Mouse (Mus musculus) lung, embryonic 14.5 days (tissue): ENCODE data around the gene Zfp213. TPM values are rescaled to one million over a fixed set of nuclear protein-coding genes. Genes with fewer than 3 reads are reported as not detected.
A peak's percentile ranks its signal among the peaks of the same experiment; 100 is the strongest.

Source experiments
- ATAC-seq: fragments of 200-750 bp; cut with Nextera tagmentation; 2 replicates; pipeline ENCODE4 v1.8.0; 2017; ENCODE audit warnings: mild to moderate bottlenecking, moderate TSS enrichment, moderate library complexity; ENCODE audit not compliant: insufficient read depth
- DNase-seq: peaks from one replicate; pipeline ENCODE4 v3.0.0-alpha.2; 2015
- H3K27ac ChIP-seq: fragments of 300-500 bp; sonication (generic); 2 replicates; pipeline ENCODE4 v1.5.1; 2014; ENCODE audit warnings: low read depth, mild to moderate bottlenecking, moderate library complexity
- H3K27me3 ChIP-seq: fragments of 300-500 bp; sonication (generic); 2 replicates; pipeline ENCODE4 v1.6.1; 2014; ENCODE audit warnings: low read length, control low read depth; ENCODE audit not compliant: insufficient read depth
- H3K36me3 ChIP-seq: fragments of 300-500 bp; sonication (generic); 2 replicates; pipeline ENCODE4 v1.6.1; 2014; ENCODE audit warnings: control low read depth; ENCODE audit not compliant: insufficient read depth
- H3K4me1 ChIP-seq: fragments of 300-500 bp; sonication (generic); 2 replicates; pipeline ENCODE4 v1.6.1; 2014; ENCODE audit warnings: antibody characterized with exemption, control low read depth; ENCODE audit not compliant: insufficient read depth
- H3K4me2 ChIP-seq: fragments of 300-500 bp; sonication (generic); 2 replicates; pipeline ENCODE4 v1.6.1; 2014; ENCODE audit warnings: mild to moderate bottlenecking
- H3K4me3 ChIP-seq: fragments of 300-500 bp; sonication (generic); 2 replicates; pipeline ENCODE4 v1.5.1; 2014; ENCODE audit warnings: low read depth, low read length
- H3K9ac ChIP-seq: fragments of 300-500 bp; sonication (generic); 2 replicates; pipeline ENCODE4 v1.6.1; 2014
- H3K9me3 ChIP-seq: fragments of 300-500 bp; sonication (generic); 2 replicates; pipeline ENCODE4 v1.6.1; 2016; ENCODE audit warnings: low read depth, low read length, control low read depth
- CTCF ChIP-seq: IDR thresholded peaks from 2 replicates; pipeline ENCODE4 v1.5.1; 2016; ENCODE audit warnings: antibody characterized with exemption, low read depth
- WGBS: fragments of 180-500 bp; shearing (Covaris S2); extraction: QIAGEN DNeasy Blood & Tissue Kit; methylation state at CpG from one replicate; pipeline ENCODE4 v1.1.7; 2014; 5-methylcytosine and 5-hydroxymethylcytosine counted together
- polyA plus RNA-seq: library from polyadenylated mRNA; unstranded; fragments of >200 nt; fragmentation: Nextera tagmentation; extraction: Ambion mirVana; gene quantifications from 2 replicates; pipeline ENCODE4 v1.2.1, GENCODE M21; 2014

The Zfp213 gene
- polyA plus RNA-seq, 1 experiment from 2014 or later, result 24.7 TPM

DNA sequence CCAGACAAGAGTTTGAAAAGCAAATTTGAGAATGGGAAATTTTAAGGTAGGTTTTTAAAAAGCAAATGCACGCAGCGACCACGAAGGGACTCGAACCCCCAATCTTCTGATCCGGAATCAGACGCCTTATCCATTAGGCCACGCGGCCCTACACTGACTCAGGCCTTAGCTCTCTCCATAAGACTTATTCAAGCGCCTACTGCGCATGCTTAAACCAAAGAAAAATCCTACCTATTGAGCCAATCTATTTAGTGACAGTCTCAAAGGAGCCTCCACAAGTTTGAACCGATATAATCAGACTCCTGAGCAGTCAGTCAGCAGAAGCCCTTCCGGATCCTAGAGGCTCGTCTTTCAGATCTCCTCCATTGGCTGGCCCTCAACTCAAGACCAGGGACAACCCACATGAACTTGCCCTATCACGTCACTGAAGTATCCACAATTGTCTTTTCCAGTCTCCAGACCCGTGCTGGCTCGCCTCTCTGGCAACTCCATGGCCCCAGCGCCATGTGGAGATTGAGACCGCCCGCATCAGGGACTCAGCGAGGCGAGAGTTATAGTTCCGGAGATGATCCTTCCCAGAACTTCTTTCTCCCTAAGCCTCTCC is 13.7 kb downstream of the Zfp213 start:
- Histone ChIP-seq H3K9me3 (no peaks in the 10 kb centered on the region), H3K9ac (peak overlapping the region; percentile 53), H3K27ac (peak overlapping the region; percentile 78), H3K27me3 (no peaks in the 10 kb centered on the region), H3K36me3 (peaks cover 6% of the 10 kb centered on the region; the same call in 1 of the 2 replicates), H3K4me2 (peak overlapping the region; percentile 77), H3K4me3 (peak overlapping the region; percentile 53), H3K4me1 (no peaks in the 10 kb centered on the region)
- TF ChIP-seq CTCF, result no peak
- ATAC-seq (peak; percentile 72), DNase-seq (peak; percentile 98)
- WGBS, result under 1% methylated on average over 22 of the region's 22 CpGs

DNA sequence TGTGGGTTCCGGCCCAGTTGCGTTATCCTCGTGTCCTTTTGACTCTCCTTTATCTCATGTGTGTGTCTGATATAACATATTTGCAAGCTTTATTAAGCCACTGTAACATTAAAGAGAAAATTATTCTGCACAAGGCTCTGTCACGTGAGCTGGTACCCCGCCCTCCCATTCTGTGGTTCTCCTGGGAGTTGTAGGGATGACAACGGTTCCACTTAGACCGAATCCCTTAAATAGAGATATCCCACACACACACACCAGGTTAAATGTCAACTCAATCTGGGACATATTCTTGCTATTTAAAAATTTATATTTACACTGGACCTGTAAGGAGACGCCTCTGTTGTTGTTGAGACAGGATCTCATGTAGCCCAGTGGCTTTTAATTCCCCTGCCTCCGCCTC is 14.6 kb downstream of the Zfp213 start:
- H3K4me2 ChIP-seq, result peak overlapping the region; percentile 77
- H3K36me3 ChIP-seq, result no peaks in the 10 kb centered on the region
- no peaks in the 10 kb centered on the region for H3K9me3 ChIP-seq
- no peak overlapping the region for H3K27ac ChIP-seq
- 4% methylated on average over 9 of the region's 9 CpGs for WGBS
- no peaks in the 10 kb centered on the region for H3K4me1 ChIP-seq
- peak overlapping the region; percentile 53 for H3K4me3 ChIP-seq
- H3K9ac ChIP-seq, result 0 out of 2 replicates have a peak overlapping the region, but pooled peaks have one; percentile 14
- no peak for TF ChIP-seq CTCF
- DNase-seq, result peak; percentile 45
- no peak for ATAC-seq
- H3K27me3 ChIP-seq, result no peaks in the 10 kb centered on the region

DNA sequence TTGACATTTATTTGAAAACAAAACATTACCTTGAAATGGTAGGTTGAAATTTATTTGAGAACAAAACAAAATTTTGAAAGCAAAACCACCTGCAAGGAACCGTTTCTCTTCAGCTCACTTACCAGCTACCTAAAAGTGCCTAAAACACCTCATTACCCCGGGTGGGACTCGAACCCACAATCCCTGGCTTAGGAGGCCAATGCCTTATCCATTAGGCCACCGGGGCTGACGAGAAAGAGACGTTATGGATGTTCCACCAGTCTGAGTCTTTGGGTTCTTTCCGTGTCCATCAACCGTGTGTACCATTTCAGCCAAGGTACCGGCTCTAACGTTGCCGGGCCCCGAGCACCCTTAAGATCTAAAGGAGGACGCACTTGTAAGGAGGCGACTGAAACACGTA is 15.4 kb downstream of the Zfp213 start:
- H3K27ac ChIP-seq, result no peak overlapping the region
- no peak overlapping the region; the same call in 1 of the 2 replicates for H3K9ac ChIP-seq
- TF ChIP-seq CTCF, result no peak
- H3K4me3 ChIP-seq, result peak overlapping the region; percentile 53
- H3K4me1 ChIP-seq, result 0 out of 2 replicates have a peak, but pooled peaks cover 2% of the 10 kb centered on the region
- H3K27me3 ChIP-seq, result no peaks in the 10 kb centered on the region
- WGBS, result 1% methylated on average over 15 of the region's 15 CpGs
- peak overlapping the region; percentile 77 for H3K4me2 ChIP-seq
- ATAC-seq, result peak; percentile 33
- no peaks in the 10 kb centered on the region for H3K9me3 ChIP-seq
- no peaks in the 10 kb centered on the region for H3K36me3 ChIP-seq
- peak; percentile 96 for DNase-seq

DNA sequence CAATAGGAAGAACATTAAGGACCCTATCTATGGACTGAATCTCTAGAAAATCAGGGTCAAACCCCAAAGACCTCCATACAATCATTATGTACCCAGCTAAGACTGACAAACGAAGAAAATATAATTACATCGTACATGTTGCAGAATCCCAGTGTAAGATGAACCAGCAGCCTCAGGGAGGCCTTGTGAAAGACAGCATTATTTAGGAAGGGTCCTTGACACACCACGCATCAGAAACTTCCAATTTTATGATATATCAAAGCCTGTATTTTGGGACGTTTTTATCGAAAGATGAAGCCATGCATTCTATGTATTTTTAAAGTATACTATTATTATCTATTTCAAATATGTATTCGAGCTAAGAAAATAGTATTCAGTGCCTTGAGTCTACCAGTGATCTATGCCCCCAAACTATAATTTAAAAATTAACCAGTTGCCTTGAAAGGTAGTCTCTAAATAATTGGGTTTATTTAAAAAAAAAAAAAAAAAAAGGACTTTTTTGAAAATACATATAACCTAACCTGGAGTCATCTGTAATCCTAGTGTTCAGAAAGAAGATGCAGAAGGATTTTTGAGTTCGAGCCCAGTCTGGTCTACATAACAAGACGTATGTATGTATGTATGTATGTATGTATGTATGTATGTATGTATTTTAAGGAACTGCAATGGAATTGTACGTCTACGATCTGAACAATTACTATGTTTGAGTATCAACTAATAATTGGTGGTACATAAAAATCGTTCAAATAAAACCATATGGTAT is 16.2 kb downstream of the Zfp213 start:
- WGBS, result 51% methylated on average over 11 of the region's 11 CpGs
- no peak for DNase-seq
- Histone ChIP-seq H3K36me3 (no peaks in the 10 kb centered on the region), H3K27me3 (no peaks in the 10 kb centered on the region), H3K9me3 (no peaks in the 10 kb centered on the region), H3K4me2 (peak overlapping the region; percentile 77), H3K27ac (no peak overlapping the region), H3K9ac (no peak overlapping the region), H3K4me1 (0 out of 2 replicates have a peak, but pooled peaks cover 3% of the 10 kb centered on the region), H3K4me3 (peak overlapping the region; percentile 69; the same call in 1 of the 2 replicates)
- no peak for TF ChIP-seq CTCF
- ATAC-seq, result no peak

DNA sequence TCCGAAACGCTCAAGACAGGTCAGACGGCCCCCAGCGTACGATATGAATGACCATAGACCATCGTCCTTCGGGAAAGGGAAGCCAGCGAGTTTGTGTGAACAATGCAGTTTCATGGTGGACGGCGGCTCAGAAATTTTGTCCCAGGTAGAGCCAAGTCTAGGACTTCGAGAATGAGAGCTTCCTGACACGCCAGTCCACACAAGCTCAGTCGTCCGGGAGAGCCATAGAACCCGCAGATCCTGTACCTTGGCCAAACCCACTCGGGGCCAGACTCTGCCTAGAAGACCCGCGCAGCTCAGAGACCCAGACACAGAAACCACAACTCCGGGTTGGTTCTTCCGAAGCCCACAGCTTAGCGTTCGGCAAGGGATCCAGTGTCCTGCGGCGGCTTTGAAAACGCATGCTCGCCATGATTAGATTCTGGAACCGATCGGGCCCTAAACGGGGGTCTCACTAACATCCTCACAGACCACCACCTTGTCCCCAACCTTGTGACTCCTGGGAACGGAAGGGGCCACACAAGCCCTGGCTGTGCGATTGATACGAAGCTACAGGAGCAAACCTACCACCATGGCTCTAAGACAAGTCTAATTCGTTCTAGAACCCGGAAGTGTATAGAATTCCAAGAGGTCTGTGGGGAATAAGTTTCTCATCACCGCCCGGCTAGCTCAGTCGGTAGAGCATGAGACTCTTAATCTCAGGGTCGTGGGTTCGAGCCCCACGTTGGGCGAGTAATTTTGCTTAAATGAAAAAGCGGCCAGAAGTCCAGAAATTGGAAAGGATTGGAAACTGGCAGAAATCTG is 17.1 kb downstream of the Zfp213 start:
- Histone ChIP-seq H3K4me2 (peak overlapping the region; percentile 59), H3K9me3 (no peaks in the 10 kb centered on the region), H3K9ac (peak overlapping the region; percentile 82), H3K27ac (peak overlapping the region; percentile 88), H3K4me1 (0 out of 2 replicates have a peak, but pooled peaks cover 3% of the 10 kb centered on the region), H3K27me3 (no peaks in the 10 kb centered on the region), H3K4me3 (peak overlapping the region; percentile 69), H3K36me3 (no peaks in the 10 kb centered on the region)
- under 1% methylated on average over 42 of the region's 42 CpGs for WGBS
- TF ChIP-seq CTCF, result no peak
- ATAC-seq (peak; percentile 42), DNase-seq (peak; percentile 98)

DNA sequence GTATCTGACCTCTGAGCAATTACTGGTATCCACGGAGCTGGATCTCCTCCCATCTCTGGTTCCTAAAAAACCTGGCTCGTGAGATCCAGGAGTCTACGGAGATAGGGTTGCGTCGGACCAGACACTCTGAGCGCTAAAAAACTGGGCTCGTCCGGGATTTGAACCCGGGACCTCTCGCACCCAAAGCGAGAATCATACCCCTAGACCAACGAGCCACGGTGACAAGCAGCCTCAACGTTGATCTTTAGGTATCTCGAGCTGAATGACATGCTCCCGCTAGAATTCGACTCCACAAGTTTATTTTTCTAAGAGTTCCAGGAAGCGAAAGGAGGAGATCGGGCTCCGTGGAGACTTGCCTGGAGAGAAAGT is 17.7 kb downstream of the Zfp213 start:
- ATAC-seq, result peak; percentile 48
- TF ChIP-seq CTCF, result no peak
- under 1% methylated on average over 20 of the region's 20 CpGs for WGBS

More for the DNA sequence above, 17.7 kb downstream of the Zfp213 start:
- peak overlapping the region; percentile 59 for H3K4me2 ChIP-seq
- peak overlapping the region; percentile 69 for H3K4me3 ChIP-seq
- H3K9me3 ChIP-seq, result no peaks in the 10 kb centered on the region
- peak overlapping the region; percentile 88 for H3K27ac ChIP-seq
- peak; percentile 96 for DNase-seq
- no peaks in the 10 kb centered on the region for H3K36me3 ChIP-seq
- H3K4me1 ChIP-seq, result 0 out of 2 replicates have a peak, but pooled peaks cover 3% of the 10 kb centered on the region
- H3K9ac ChIP-seq, result peak overlapping the region; percentile 82
- H3K27me3 ChIP-seq, result no peaks in the 10 kb centered on the region
